Mouse (Mus musculus) megakaryocyte progenitor cell, adult 5-6 weeks (primary cell): ENCODE results near the gene Nup88. TPM values are rescaled to one million over a fixed set of nuclear protein-coding genes. Genes with fewer than 3 reads are reported as not detected.

Source experiments
- total RNA-seq, 2 experiments: library from RNA; stranded (forward) in 1 of 2; stranded (reverse) in 1 of 2; fragments of 157-497, 149-512 nt in 1 of 2; fragments of 200-1000 nt in 1 of 2; gene quantifications; 2 replicates each; pipeline versions ENCODE4 v1.2.3 to v1.2.4; 2015 to 2017

Gene Nup88
- total RNA-seq, 2 experiments from 2014 or later: 135 to 143 TPM

Other genes starting within 250 kb of the Nup88 start
- gene Zfp3, start 205.8 kb downstream of the Nup88 start, total RNA-seq (2015): 1.3 and 2.1 TPM in 2 replicates
- 1.9 and 2.7 TPM in 2 replicates for gene Zfp3, start 205.8 kb downstream of the Nup88 start, total RNA-seq (2017)
- 0.37 TPM in 1 of 2 replicates, not detected in the other for gene Scimp, start 157.4 kb downstream of the Nup88 start, total RNA-seq (2015)
- not detected in 2 replicates for gene Scimp, start 157.4 kb downstream of the Nup88 start, total RNA-seq (2017)
- gene Rabep1, start 125.2 kb downstream of the Nup88 start, total RNA-seq (2015): 19.5 and 28.2 TPM in 2 replicates
- gene Rabep1, start 125.2 kb downstream of the Nup88 start, total RNA-seq (2017): 30.8 and 52.6 TPM in 2 replicates
- gene Rpain, start 240 bp upstream of the Nup88 start, total RNA-seq (2015): 41.2 and 68.1 TPM in 2 replicates
- gene Rpain, start 240 bp upstream of the Nup88 start, total RNA-seq (2017): 25.3 and 48.4 TPM in 2 replicates
- gene C1qbp, start 13.1 kb upstream of the Nup88 start, total RNA-seq (2015): 642 and 695 TPM in 2 replicates
- gene C1qbp, start 13.1 kb upstream of the Nup88 start, total RNA-seq (2017): 113 and 117 TPM in 2 replicates
- 19.3 and 23.5 TPM in 2 replicates for gene Dhx33, start 34.5 kb upstream of the Nup88 start, total RNA-seq (2015)
- 28.4 and 41.3 TPM in 2 replicates for gene Dhx33, start 34.5 kb upstream of the Nup88 start, total RNA-seq (2017)
- 26.4 and 30.6 TPM in 2 replicates for gene Mis12, start 49.6 kb upstream of the Nup88 start, total RNA-seq (2015)
- gene Mis12, start 49.6 kb upstream of the Nup88 start, total RNA-seq (2017): 32.4 and 40.0 TPM in 2 replicates
- 30.7 and 33.0 TPM in 2 replicates for gene Derl2, start 49.9 kb upstream of the Nup88 start, total RNA-seq (2015)
- gene Derl2, start 49.9 kb upstream of the Nup88 start, total RNA-seq (2017): 41.4 and 43.5 TPM in 2 replicates
- gene 6330403K07Rik, start 63.5 kb upstream of the Nup88 start, total RNA-seq (2015): not detected in 2 replicates
- not detected in 2 replicates for gene 6330403K07Rik, start 63.5 kb upstream of the Nup88 start, total RNA-seq (2017)
- 4.9 and 5.0 TPM in 2 replicates for gene Nlrp1a, start 174.7 kb upstream of the Nup88 start, total RNA-seq (2015)
- 7.5 and 7.7 TPM in 2 replicates for gene Nlrp1a, start 174.7 kb upstream of the Nup88 start, total RNA-seq (2017)